Mouse (Mus musculus) small intestine, adult 2 months (tissue): ENCODE measurements around the gene Cntfr.
"Not testable (repeated sequence)": the region's sequence is repeated elsewhere in the genome, so short reads cannot be mapped to it uniquely, and the experiment has no call there.

ENCODE experiments used
- CTCF ChIP-seq: fragments of 200-500 bp; IDR thresholded peaks from 2 replicates; pipeline ENCODE4 v1.5.1; 2012; ENCODE audit warnings: low read depth, mild to moderate bottlenecking, control low read depth, inconsistent platforms, low read length, moderate library complexity, mixed read lengths; ENCODE audit not compliant: insufficient replicate concordance, insufficient read length; ENCODE audit errors: extremely low read depth
- POLR2A ChIP-seq: fragments of 200-500 bp; IDR thresholded peaks from 2 replicates; pipeline ENCODE4 v1.6.1; 2012; ENCODE audit warnings: low read depth, mild to moderate bottlenecking, control low read depth, inconsistent platforms, low read length, moderate library complexity

DNA sequence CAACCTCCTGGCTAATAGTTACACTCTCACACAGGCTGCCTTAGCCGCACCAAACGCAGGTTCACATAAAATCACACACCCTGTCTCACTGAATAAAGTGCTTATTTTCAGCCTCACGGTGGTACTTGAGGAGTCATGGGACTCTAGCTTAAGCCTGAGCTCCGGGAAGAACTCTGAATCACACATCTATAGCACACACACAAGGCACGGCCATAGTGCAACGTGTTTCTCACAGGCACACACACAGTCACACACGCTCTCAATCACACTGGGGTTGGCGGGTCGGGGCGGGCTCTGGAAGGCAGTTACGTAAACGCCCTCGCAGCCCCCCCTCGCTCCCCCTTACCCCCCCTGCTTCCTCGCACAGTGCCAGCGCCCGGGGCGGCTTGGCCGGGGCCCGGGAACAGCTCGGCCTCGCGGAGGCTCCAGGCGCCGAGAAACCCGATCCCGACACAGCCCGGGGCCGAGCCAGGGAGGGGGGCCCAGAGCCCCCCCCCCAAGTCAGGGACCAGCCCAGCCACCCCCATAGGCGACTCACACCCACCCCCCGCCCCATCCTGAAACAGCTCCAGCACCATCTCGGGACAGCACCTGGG, 1.6 kb upstream of the Cntfr start:
- not testable (repeated sequence) for TF ChIP-seq CTCF, POLR2A
